Mouse (Mus musculus): Measurements from ENCODE around the gene Arfgap2.

DNA sequence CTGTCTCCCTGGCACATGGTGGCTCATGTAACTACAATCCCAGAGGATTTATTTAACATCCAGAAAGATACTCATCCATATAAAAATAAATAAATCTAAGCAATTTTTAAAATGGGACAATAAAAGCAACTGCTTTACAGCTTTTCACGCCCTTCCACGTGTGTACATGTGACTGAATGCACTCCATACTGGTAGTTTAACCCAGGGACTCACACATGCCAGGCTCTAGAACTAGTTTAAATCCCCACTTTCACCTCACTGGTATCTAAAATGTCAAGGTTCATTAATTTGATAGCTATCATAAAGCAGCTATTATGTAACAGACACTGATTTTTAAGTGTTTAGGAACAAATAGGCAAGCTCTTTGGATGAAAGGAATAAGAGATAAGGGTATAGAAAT lies 57.1 kb downstream of the Arfgap2 start:
- TF ChIP-seq CTCF (IDR thresholded peaks at IDR 0.05; ENCODE audit: borderline replicate concordance, control insufficient read depth, extremely low read depth, insufficient read depth, low read length, poor library complexity) (no peak), POLR2A (IDR thresholded peaks at IDR 0.05; ENCODE audit: control insufficient read depth, extremely low read depth, insufficient read depth, low read length, poor library complexity) (no peak)

Data from thymus, adult 2 months (tissue).